Mouse (Mus musculus) lung, postnatal 0 days (tissue): ENCODE data around the gene Drosha.
"Not testable (repeated sequence)": the region's sequence is repeated elsewhere in the genome, so short reads cannot be mapped to it uniquely, and the experiment has no call there.

Experiments
- CTCF ChIP-seq: IDR thresholded peaks from 2 replicates; pipeline ENCODE4 v1.5.1; 2016; ENCODE audit warnings: antibody characterized with exemption, mild to moderate bottlenecking
- EP300 ChIP-seq: IDR thresholded peaks from 2 replicates; pipeline ENCODE4 v1.6.1; 2016; ENCODE audit warnings: antibody characterized with exemption, mild to moderate bottlenecking, control low read depth

GRCm38 (mm10) chr15:12919326-12919966, 94.8 kb downstream of the Drosha start:
- not testable (repeated sequence) for TF ChIP-seq CTCF, EP300
